Mouse (Mus musculus) gastrocnemius, adult 8-10 months (tissue): ENCODE measurements around the gene Adprh. TPM values are rescaled to one million over a fixed set of nuclear protein-coding genes. Genes with fewer than 3 reads are reported as not detected.

Source experiments
- DNase-seq, 2 experiments: peaks; one replicate each; pipeline ENCODE4 v3.0.0; 2022; ENCODE audit warnings: low spot score in 2 of 2
- total RNA-seq, 4 experiments: library from RNA; stranded (reverse); gene quantifications; 2 replicates each; pipeline ENCODE4 v1.2.4; 2022

Adprh gene
- total RNA-seq, 4 experiments from 2014 or later: 17.3 to 17.5 (median 17.4) TPM

GRCm38 (mm10) chr16:38443721-38444464, 8.6 kb downstream of the Adprh start:
- DNase-seq: no peak

DNA sequence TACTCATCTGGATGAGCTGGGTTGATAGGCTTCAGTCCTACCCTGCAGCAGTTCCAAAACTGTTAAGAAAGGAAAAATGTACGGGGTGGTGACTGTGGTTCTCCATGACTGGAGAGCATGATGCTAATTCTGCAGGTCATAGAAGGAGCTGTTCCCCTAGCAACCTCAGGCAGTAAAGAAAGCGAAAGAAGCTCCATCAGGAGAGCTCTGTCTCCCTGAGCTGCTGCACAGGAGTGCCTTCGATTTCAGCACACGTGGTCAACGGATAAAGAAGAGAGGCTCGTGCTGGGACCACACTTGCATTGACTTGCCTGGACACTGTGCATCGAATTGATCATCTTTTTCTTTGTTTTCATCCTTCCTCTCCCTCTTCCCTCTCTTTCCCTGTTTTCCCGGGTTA, 10.3 kb downstream of the Adprh start:
- no peak for DNase-seq

- DNase-seq: no peak
Measured at GRCm38 (mm10) chr16:38441611-38442010, 10.9 kb downstream of the Adprh start.

DNA sequence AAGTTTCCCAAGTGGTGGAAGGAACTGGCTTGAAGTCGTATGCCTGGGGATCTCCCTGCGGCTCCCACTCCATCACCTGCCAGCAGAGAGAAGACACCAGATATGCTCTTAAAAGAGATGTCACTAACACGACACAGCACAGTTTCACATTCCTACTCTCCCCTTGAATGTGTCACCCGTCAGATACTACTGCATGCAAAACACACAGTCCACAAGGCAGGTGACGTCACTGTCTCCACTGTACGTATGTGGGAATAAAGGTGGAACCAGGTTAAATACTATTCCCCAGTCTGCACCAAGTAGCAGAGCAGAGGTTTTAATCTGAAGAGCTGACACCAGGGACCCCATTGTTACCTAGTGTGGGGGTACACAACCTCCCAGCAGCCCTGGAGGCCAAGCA, 12.1 kb downstream of the Adprh start:
- DNase-seq: no peak

DNA sequence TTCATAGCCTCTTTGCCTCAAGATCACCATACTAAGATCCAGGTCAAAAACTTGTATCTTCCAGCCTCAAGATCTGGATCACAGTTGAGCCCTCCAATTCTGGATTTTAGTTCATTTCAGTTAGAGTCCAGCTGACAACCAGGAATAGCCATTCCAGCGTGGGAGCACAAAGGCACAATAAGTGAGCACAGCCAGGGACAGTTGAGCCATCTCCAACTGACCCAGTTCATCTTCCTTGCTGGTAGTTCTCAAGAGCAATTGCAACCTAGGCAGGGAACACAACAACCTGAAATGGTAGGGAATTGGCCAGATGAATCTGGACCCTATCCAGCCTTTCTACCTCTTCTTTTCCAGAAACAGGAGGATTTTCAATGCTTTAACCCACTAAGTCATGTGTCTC, 13.3 kb downstream of the Adprh start:
- DNase-seq: no peak

DNA sequence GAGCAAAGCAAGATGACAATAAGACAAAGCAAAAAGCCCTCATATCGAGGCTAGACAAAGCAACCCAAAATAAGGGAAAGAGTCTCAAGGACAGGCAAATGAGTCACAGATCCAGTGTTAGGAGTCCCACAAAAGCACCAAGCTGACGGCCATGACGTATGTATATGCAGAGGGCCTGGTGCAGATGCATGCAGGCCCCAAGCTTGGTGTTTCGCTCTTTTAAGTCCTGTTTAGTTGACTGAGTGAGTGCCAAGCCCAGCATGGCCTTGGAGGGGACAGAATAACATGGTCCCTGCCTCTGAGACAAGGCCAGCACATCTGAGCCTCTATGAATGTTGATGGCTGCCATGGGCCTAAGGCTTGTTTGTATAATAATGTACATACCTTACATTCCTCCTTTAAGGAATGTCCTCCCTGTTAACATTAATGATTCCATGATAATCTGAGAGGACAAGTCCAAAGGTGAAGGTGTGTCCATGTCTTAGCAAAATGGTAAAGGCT, 18.2 kb downstream of the Adprh start:
- DNase-seq: no peak

DNA sequence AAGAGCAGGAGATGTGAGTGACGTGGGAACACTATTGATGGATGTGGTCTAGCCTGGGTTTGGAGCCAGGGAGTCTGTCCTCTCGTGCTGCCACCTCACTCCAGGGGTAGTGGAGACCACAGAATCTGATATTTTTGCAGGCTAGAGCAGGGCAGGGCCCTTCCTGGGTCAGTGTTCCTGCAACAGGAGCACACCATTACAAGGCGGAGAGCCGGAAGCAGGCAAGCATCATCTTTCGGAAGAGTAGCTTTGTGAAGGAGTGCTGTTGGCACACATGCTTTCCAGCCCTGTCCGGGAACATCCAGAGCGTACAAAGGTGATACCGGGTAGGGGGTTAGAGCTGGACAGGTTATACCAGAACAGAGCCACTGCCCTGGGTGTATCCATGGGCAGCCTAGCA, 19.0 kb downstream of the Adprh start:
- no peak for DNase-seq

DNA sequence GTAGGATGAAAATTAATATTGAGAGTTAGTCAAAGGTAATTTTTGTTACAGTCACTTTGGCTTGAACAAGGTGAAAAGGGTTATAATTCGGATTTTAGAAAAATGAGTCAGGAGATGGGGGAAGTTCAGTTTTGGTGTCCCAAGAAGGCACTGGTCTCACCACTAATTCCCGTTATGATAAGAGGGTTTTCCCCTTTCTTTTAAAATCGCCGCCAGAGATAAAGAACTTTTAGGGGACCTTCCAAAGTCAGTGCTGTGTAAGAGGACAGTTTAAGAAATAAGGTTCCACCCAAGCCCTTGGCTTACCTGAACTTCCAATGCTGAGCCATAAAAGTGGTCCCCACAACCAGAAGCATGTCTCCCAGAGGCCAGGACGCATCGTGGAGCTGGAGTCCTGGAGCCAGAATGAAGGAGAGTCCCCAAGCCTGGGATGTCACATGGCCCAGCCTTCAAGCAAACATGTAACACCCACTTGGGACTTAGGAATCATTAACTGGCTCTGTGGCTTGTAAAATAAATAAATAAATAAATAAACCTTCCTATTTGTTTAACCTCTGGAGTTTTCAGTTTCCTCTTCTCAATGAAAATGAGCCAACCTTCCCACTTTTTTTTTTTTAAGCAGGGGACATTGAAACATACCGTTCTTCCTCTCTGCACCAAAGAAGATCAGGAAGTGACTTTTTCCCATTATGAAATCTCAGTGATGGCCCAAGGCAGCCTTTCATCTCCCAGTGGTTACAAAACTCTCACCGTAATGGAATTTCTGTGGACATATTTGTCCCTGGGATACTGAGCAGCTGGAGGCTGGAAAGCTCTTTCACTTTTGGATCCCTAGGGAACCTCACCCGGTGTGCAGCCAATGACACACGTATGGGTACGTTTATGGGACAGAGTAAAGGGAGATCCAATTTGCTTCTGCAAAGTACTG, 19.7 kb downstream of the Adprh start, which contains the start of gene Pla1a:
Gene Pla1a, minus strand, starts transcription at position 648 of the 928 bp plus-strand sequence.
- DNase-seq: no peak

DNA sequence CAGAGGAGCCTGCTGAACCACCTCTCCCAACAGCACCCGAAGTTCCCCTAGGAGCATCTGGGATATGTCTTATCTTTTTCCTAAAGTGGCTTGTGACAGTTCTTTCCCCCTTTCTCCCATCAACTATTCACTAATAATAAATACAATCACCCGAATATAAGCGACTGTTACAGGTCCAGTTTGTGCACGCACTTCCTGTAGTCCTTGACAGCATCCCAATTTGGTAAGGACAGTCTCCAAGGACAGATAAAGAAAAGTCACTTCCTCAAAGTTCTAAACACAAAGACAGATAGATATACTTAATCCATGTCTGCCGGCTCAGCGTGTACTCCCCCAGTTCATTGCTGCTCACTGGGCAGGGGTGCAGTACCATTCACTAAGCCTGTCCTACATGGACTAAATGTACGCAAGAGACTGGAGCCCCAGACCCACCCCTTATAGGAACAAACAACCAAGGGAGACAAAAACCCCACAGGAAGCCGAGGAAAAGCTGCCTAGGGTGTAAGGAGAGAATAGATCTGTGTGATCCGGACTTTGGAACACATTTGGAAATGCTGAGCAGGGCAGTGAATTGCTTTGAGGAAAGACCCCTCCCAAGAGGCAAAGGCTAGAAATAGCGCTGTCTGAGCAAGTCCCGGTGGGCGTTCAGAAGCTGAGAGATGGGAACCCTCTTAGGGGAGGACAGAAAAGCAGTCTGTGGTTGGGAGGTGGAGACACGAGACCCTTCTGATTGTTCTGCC, 20.9 kb downstream of the Adprh start:
- DNase-seq: no peak

DNA sequence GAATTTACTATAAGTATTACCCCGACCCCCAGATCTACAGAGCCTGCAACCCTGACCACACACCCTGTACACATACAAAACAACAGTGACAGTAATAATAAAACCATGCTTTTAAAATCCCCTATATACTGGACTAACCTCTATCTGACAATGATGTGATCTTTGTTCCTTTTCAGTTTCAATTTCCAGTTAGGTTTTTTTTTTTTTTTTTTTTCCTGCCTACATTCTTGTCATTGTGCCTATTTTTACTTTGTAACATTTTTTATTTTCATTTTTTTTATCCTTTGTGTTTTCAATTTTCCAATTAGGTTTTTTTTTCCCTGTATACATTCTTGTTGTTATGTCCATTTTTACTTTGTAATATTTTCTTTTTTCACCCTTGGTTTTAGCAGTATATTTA, 26.7 kb downstream of the Adprh start:
- DNase-seq: no peak

- DNase-seq: no peak
Measured at GRCm38 (mm10) chr16:38425374-38425773, 27.1 kb downstream of the Adprh start.

GRCm38 (mm10) chr16:38414953-38415352, 37.5 kb downstream of the Adprh start:
- no peak for DNase-seq

- no peak for DNase-seq
Measured at GRCm38 (mm10) chr16:38408416-38408815, 44.1 kb downstream of the Adprh start.

- DNase-seq: no peak
Measured at GRCm38 (mm10) chr16:38407584-38407983, 44.9 kb downstream of the Adprh start.

- no peak for DNase-seq
Measured at GRCm38 (mm10) chr16:38406708-38407107, 45.8 kb downstream of the Adprh start.

DNA sequence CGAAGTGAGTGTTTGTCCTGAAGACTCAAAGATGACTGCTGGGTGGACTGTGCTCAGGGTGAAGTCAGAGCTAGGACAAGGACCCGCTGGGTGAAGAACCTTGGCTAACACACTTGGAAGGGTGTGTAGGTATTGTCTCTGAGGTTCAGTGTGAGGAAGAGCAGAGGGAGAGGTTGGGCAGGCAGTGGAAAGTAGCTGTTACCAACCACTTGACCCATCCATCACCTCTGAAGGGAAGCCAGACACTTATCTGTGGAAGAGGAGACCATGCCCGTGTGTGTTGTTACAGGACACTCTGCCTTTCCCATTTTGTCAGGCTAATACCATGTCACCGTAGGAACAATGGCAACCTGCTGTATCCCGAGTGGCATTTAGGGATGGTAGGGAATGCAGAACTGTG, 46.2 kb downstream of the Adprh start:
- no peak for DNase-seq

DNA sequence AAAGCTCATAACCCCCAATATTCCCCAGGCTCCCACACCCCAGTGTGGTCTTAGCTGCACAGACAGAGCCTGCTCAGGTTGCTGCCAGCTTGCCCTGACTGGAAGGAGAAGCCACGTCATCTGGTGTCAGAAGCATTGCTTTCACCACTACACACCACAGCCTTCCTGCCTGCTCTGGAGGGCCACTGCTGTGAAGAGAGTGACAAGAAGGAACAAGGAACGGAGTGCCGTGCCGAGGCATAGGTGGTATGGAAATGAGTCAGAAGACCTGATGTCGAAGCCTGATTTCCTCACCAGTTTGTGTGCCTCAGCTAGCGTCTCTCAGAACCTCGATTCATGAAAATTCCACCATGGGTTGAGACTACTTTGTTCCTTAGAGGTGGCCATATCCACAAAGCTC, 48.9 kb downstream of the Adprh start:
- no peak for DNase-seq

- no peak for DNase-seq
Measured at GRCm38 (mm10) chr16:38401468-38401867, 51.0 kb downstream of the Adprh start.

- DNase-seq: no peak
Measured at GRCm38 (mm10) chr16:38400311-38400960, 52.1 kb downstream of the Adprh start.

GRCm38 (mm10) chr16:38399531-38400231, 52.8 kb downstream of the Adprh start:
- DNase-seq: peak; percentile 37 to 59
